Mouse (Mus musculus) myocyte (in vitro differentiated cells): ENCODE data around the gene Man1c1.

Experiments
- MYOD1 ChIP-seq, 3 experiments: IDR thresholded peaks; one replicate each; pipeline ENCODE4 v1.6.1; 2011; ENCODE audit warnings: control low read depth in 2 of 3, low read depth in 2 of 3, mild to moderate bottlenecking in 2 of 3, moderate library complexity in 1 of 3; ENCODE audit not compliant: insufficient read length in 2 of 3, control insufficient read depth in 1 of 3
- MYOG ChIP-seq, 3 experiments: IDR thresholded peaks; one replicate each; pipeline ENCODE4 v1.6.1; 2011; ENCODE audit warnings: control low read depth in 2 of 3, low read depth in 2 of 3, mild to moderate bottlenecking in 2 of 3; ENCODE audit not compliant: insufficient read length in 2 of 3, control insufficient read depth in 1 of 3, insufficient read depth in 1 of 3
- POLR2A ChIP-seq: IDR thresholded peaks from one replicate; pipeline ENCODE4 v1.6.1; 2011; ENCODE audit warnings: low read depth, mild to moderate bottlenecking, control low read depth, moderate library complexity; ENCODE audit not compliant: insufficient read length

DNA sequence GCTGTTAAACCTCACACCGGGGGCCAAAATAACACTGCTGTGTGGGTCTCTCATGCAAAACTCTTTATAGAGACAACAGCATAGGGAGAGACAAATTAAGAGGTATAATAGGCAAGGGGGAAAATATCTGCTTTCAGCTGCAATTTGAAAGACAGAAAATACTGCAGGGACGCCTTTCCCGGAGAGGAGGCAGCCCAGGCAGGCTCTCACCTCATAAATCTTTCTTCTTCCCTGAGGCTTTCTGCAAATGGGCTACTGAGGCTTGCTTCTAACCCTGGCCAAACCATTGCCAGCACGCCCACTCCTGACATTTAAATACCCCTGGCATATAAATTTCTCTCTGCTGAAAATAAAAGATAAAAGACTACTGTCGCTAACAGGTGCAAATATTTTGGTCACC, 1.2 kb upstream of the Man1c1 start:
- TF ChIP-seq POLR2A (no peak), MYOD1 (IDR thresholded peaks at IDR 0.05; ENCODE audit: control insufficient read depth in 1 of 3, insufficient read length in 2 of 3, low read depth in 2 of 3) (no peak), MYOG (IDR thresholded peaks at IDR 0.05; ENCODE audit: control insufficient read depth in 1 of 3, insufficient read depth in 1 of 3, insufficient read length in 2 of 3, low read depth in 2 of 3) (no peak)
